Mouse (Mus musculus): Measurements from ENCODE around the gene Atg16l2. TPM values are rescaled to one million over a fixed set of nuclear protein-coding genes. Genes with fewer than 3 reads are reported as not detected.

Atg16l2 gene
- 143 and 211 TPM in 2 replicates for total RNA-seq (2023)

DNA sequence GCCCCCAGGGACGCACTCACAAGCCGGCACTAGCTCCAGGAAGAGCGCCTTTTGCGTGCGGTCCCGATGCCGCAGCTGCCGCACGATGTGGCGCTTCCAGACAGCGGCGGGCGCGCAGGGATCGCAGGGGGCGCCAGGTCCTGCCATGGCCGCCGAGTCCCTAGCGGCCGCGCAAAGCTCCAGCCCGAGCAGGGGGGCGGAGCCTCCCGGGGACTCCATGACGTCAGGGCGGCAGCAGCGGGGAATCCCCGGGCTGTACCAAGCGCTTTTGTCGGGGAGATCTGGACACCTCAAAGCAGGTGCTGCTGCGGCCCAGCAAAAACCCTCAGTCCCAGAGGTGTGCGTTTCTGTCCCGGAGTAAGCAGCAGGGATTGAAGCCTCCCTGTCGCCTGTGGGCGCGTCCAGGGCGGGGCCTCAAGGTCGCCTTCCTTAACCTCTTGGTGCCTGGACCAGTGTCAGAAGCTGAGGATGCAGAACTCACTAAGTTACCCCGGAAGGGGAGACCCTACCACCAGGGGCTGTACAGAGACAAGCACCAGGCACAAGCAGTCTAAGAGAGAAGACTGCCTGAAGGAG lies at the start of gene Atg16l2:
TSS of gene Atg16l2 (minus strand) at position 371 of the 576 bp plus-strand sequence.

DNA sequence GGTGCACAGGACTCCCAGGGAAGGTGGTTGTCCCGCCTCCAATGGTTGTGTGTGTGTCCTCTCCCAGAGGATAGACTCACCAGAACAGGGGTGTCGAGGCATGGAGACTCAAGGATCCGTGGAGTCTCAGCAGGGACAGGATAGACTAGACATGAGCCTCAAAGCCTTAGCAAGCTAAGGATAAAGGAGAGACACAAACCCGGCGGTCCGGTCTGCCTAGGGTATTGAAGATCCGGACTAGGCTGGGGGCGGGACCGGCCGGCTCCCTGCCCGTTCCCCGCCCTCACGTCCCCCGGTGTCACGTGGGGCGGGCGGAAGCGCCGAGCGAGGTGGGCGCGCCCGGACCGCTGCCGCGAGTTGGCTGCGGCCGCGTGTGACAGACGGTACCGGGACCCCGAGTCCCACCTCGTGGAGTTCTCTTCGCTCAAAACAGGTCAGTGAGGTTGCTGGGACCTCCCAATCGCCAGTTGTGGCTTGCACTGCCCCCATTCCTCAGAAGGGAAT lies 45.8 kb upstream of the Atg16l2 start, which contains the start of gene Arap1:
TSS of gene Arap1 (plus strand) at position 301 of the 504 bp plus-strand sequence.

DNA sequence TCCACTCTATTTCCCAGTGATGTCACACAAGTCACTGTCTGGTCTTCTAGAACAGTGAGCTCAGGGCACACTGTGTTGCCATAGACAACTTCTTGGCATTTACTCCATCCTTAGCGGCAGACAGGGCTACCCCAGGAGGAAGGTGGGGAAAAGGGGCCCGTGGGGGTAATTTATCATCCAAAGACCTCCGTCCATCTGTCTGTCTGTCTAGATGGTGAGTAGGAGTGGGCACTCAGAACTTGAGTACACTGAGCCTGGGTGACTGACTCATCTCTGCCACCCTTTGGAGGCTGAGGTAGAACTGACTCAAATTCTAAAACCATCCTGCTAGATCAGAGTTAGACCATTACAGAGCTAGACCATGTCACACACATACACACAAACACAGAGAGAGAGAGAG lies 15.0 kb upstream of the Atg16l2 start, which contains the start of gene Stard10:
TSS of gene Stard10 (plus strand) at position 73 of the 400 bp plus-strand sequence.

Other genes starting within 250 kb of the Atg16l2 start
- gene Fchsd2, start 209.4 kb downstream of the Atg16l2 start, total RNA-seq (2023) = 16.5 and 28.2 TPM in 2 replicates
- 3.7 and 5.4 TPM in 2 replicates for gene Stard10, start 14.8 kb upstream of the Atg16l2 start, total RNA-seq (2023)
- gene Arap1, start 45.8 kb upstream of the Atg16l2 start, total RNA-seq (2023) = 417 and 613 TPM in 2 replicates
- gene Gm45837, start 108.6 kb upstream of the Atg16l2 start, total RNA-seq (2023) = 64.5 and 75.3 TPM in 2 replicates
- gene Pde2a, start 119.4 kb upstream of the Atg16l2 start, total RNA-seq (2023) = 223 and 258 TPM in 2 replicates

All from neutrophil, adult 65 days (primary cell).